Mouse (Mus musculus) bone marrow macrophage, adult 2 months (primary cell): ENCODE data around the gene Emsy. TPM values are rescaled to one million over a fixed set of nuclear protein-coding genes. Genes with fewer than 3 reads are reported as not detected.

Experiments
- H3K27ac ChIP-seq: 2 replicates; pipeline ENCODE4 v1.5.1; 2012; ENCODE audit warnings: low read depth, low read length; ENCODE audit not compliant: insufficient read depth
- H3K4me1 ChIP-seq: 2 replicates; pipeline ENCODE4 v1.6.1; 2012; ENCODE audit warnings: low read length; ENCODE audit not compliant: control insufficient read depth, insufficient read depth
- H3K4me3 ChIP-seq: 2 replicates; pipeline ENCODE4 v1.5.1; 2012; ENCODE audit warnings: mild to moderate bottlenecking, low read length, moderate library complexity; ENCODE audit not compliant: insufficient read depth
- CTCF ChIP-seq: IDR thresholded peaks from 2 replicates; pipeline ENCODE4 v1.5.1; 2012; ENCODE audit warnings: low read depth, mild to moderate bottlenecking, low read length, moderate library complexity
- POLR2A ChIP-seq: IDR thresholded peaks from 2 replicates; pipeline ENCODE4 v1.6.1; 2012; ENCODE audit warnings: mild to moderate bottlenecking, low read depth, low read length, borderline replicate concordance
- polyA plus RNA-seq: library from polyadenylated mRNA; stranded (reverse); fragments of >200 nt; gene quantifications from 2 replicates; pipeline ENCODE4 v1.2.4, GENCODE M21; 2012; ENCODE audit not compliant: missing spikeins, insufficient read depth, insufficient read length

Emsy gene
- polyA plus RNA-seq, 1 experiment, result 30.1 TPM

DNA sequence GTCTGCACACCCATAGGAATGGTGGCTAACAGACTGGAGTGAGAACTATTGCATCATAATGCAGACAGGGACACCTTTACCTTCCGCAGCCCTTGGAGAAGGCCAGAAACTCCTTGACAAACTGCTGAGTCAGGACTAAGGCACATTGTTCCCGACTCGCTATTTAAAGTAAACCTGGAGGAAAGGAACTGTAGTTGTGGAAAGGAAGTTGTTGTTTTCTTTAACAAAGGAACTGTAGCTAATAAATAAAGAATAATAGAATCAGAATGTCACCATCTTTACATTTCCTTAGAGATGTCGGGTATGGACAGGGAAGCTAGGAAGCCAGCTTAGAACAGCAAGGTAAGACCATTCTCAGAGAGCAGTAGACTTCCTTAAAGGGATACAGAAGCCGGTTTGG lies 89.5 kb downstream of the Emsy start:
- H3K4me1 ChIP-seq, result peaks cover 8% of the 10 kb centered on the region; the same call in 1 of the 2 replicates
- no peak for TF ChIP-seq POLR2A
- TF ChIP-seq CTCF, result no peak
- H3K4me3 ChIP-seq, result no peak overlapping the region
- H3K27ac ChIP-seq, result no peak overlapping the region

- Histone ChIP-seq H3K27ac (no peak overlapping the region), H3K4me1 (peaks cover 8% of the 10 kb centered on the region; the same call in 1 of the 2 replicates), H3K4me3 (no peak overlapping the region)
- no peak for TF ChIP-seq CTCF
- TF ChIP-seq POLR2A, result no peak
These were observed 91.8 kb downstream of the Emsy start for GRCm38 (mm10) chr7:98564607-98565364.

GRCm38 (mm10) chr7:98563991-98564390 lies 92.6 kb downstream of the Emsy start:
- Histone ChIP-seq H3K27ac (no peak overlapping the region), H3K4me1 (peaks cover 8% of the 10 kb centered on the region; the same call in 1 of the 2 replicates), H3K4me3 (no peak overlapping the region)
- no peak for TF ChIP-seq CTCF
- no peak for TF ChIP-seq POLR2A

DNA sequence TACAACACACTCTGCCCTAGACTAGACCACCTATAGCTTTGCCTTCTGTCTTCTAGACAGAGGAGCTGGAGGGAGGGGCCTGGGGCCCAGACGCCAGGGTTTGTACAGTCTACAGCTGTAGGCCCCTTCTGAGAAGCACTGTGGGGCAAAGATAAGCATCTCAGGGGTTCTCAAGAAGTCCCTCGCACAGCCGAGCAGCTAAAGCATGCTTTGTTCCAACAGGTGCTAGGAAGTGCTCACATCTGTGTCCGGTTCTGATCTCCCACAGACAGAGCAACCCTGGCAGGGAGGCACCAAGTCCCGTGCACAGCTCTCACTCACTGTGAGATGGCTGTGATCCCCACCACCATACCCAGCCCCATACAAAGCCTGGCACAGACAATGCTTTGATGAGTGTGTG lies 93.6 kb downstream of the Emsy start:
- H3K4me3 ChIP-seq, result no peak overlapping the region
- no peak overlapping the region for H3K27ac ChIP-seq
- peaks cover 8% of the 10 kb centered on the region; the same call in 1 of the 2 replicates for H3K4me1 ChIP-seq
- TF ChIP-seq CTCF, result no peak
- TF ChIP-seq POLR2A, result no peak

GRCm38 (mm10) chr7:98562186-98562585 lies 94.4 kb downstream of the Emsy start:
- H3K4me1 ChIP-seq, result peaks cover 8% of the 10 kb centered on the region; the same call in 1 of the 2 replicates
- TF ChIP-seq CTCF, result no peak
- no peak for TF ChIP-seq POLR2A
- H3K4me3 ChIP-seq, result no peak overlapping the region
- no peak overlapping the region for H3K27ac ChIP-seq

DNA sequence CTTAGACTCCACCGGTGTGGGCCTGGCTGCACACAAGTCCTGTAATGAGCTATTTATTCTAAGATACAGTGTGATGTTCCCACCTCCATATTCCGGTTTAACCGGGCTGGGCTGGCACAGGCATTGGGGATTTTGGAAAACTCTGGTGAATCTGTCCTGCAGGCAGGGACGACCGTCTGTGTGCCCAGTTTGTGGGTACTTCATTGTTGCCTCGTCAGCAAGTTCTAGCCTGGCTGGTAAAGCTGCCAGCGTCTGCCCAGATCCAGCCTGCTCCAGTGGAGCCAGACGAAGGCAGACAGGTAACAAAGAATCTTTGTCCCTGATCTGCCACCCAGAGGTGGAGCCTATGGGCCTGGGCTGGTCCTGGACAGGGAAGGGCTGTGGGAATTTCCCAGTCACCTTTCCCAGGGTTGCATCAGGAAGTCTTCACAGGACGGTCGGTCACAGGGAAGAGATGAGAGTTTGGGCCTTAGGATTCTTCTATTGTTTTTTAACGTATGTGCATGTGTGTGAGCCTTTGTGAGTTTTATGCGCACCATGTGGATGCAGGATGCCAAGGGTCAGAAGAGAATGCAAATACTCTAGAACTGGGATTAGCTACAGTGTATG lies 94.9 kb downstream of the Emsy start:
- peaks cover 8% of the 10 kb centered on the region; the same call in 1 of the 2 replicates for H3K4me1 ChIP-seq
- H3K27ac ChIP-seq, result no peak overlapping the region
- H3K4me3 ChIP-seq, result no peak overlapping the region
- TF ChIP-seq CTCF (no peak), POLR2A (no peak)

GRCm38 (mm10) chr7:98558128-98558921 lies 98.3 kb downstream of the Emsy start:
- H3K27ac ChIP-seq, result no peak overlapping the region
- no peaks in the 10 kb centered on the region for H3K4me1 ChIP-seq
- H3K4me3 ChIP-seq, result no peak overlapping the region
- TF ChIP-seq CTCF, result no peak
- no peak for TF ChIP-seq POLR2A

GRCm38 (mm10) chr7:98556767-98557394 lies 99.7 kb downstream of the Emsy start:
- no peaks in the 10 kb centered on the region for H3K4me1 ChIP-seq
- H3K27ac ChIP-seq, result no peak overlapping the region
- TF ChIP-seq POLR2A (no peak), CTCF (no peak)
- H3K4me3 ChIP-seq, result no peak overlapping the region

GRCm38 (mm10) chr7:98551041-98551440 lies 105.5 kb downstream of the Emsy start:
- Histone ChIP-seq H3K4me3 (no peak overlapping the region), H3K27ac (no peak overlapping the region)
- no peak for TF ChIP-seq CTCF
- TF ChIP-seq POLR2A, result no peak

More at GRCm38 (mm10) chr7:98551041-98551440, 105.5 kb downstream of the Emsy start:
- H3K4me1 ChIP-seq, result 0 out of 2 replicates have a peak, but pooled peaks cover 2% of the 10 kb centered on the region
